20 mouse cellular contexts compared by ENCODE assay signal in the genomic region with DNA sequence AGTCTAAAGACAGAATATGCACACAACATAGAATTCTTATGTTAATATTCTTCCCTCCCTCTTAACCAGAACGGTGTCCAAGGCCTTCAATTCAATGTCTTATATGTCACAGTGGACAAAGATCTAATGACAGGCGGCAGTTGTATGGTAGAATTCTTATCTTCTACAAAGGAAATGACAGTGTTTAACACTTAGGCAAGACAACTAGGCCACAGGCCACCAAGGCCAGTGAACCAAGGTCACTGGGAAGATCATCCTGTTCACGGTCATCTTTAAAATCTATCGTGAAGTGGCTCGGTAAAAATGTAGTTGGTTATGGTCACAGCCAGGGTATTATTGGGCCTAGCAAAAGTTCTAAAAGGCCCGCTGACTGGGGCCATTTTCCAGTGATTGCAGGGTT. TPM values are rescaled to one million over a fixed set of nuclear protein-coding genes. Genes with fewer than 3 reads are reported as not detected.
DNase-seq lines count a peak whose midpoint lies in the region; ATAC-seq and TF ChIP-seq lines count a peak whose summit lies in the region.
"Had no signal": no experiment of that assay in that cellular context is flagged by ENCODE, and none has a peak within 500 bp of the region (broad histone marks: within the 10 kb centered on the region; RNA-seq: fewer than 3 reads in every experiment).

TSS of gene 1700013F07Rik (plus strand) at position 200 of the 400 bp plus-strand sequence.

- TF ChIP-seq POLR2A in spleen, adult 2 months (IDR thresholded peaks at IDR 0.05; ENCODE audit: low read depth, low read length) = no peak

- no peak for TF ChIP-seq CTCF in spleen, adult 2 months (IDR thresholded peaks at IDR 0.05; ENCODE audit: extremely low read depth, insufficient read depth, insufficient read length, insufficient replicate concordance)

- peaks cover 11% of the 10 kb centered on the region for H3K27me3 ChIP-seq in heart, embryonic 16.5 days (ENCODE audit: control insufficient read depth, insufficient read depth, low read length)
- H3K27me3 ChIP-seq in spleen, adult 2 months (ENCODE audit: control insufficient read depth, insufficient read depth, low read length) = peaks cover 5% of the 10 kb centered on the region; the same call in 1 of the 2 replicates

- ATAC-seq in heart, embryonic 16.5 days (replicated peaks; ENCODE audit: extremely low read depth, insufficient read depth, low FRiP score) = no peak

- no peaks in the 10 kb centered on the region for H3K9me3 ChIP-seq in heart, embryonic 16.5 days (replicated peaks; ENCODE audit: control insufficient read depth, low read length)
- H3K9me3 ChIP-seq: embryonic facial prominence, embryonic 13.5 days; heart, embryonic 12.5 days; kidney, embryonic 15.5 days; liver, embryonic 13.5 days had no signal

- no peaks in the 10 kb centered on the region for H3K36me3 ChIP-seq in heart, embryonic 16.5 days (ENCODE audit: control insufficient read depth, insufficient read depth)
- no peaks in the 10 kb centered on the region for H3K36me3 ChIP-seq in spleen, adult 2 months (ENCODE audit: control insufficient read depth, insufficient read depth, low read length)
- H3K36me3 ChIP-seq: embryonic facial prominence, embryonic 13.5 days; heart, embryonic 12.5 days; kidney, embryonic 15.5 days; liver, embryonic 13.5 days had no signal

- DNase-seq in adrenal gland, adult (ENCODE audit: inconsistent age in 2 of 2, low spot score in 1 of 2) = peak; percentile 39 to 67
- no peak for DNase-seq in adrenal gland, postnatal 4 days (ENCODE audit: low spot score in 2 of 2)
- no peak for DNase-seq in heart, adult 8-10 months (ENCODE audit: low spot score)
- DNase-seq in spleen, adult 2 months (ENCODE audit: low read depth in 1 of 2, low spot score in 2 of 2) = no peak
- no peak for DNase-seq in spleen, postnatal 4 days (ENCODE audit: low spot score in 2 of 2)
- no peak for DNase-seq in thymus, postnatal 0 days (ENCODE audit: low spot score)
- no peak for DNase-seq in urinary bladder, postnatal 36 days (ENCODE audit: low spot score in 2 of 2)
- DNase-seq: cerebellum, adult 9-10 months; gastrocnemius, postnatal 14 days; layer of hippocampus, postnatal 36 days; left cerebral cortex, postnatal 4 days; liver, embryonic 13.5 days; right cerebral cortex, postnatal 14 days; thymus, postnatal 14 days had no signal

- H3K4me3 ChIP-seq in heart, embryonic 16.5 days (ENCODE audit: low read length) = no peak within 1 kb of the TSS
- no peak within 1 kb of the TSS for H3K4me3 ChIP-seq in spleen, adult 2 months (ENCODE audit: extremely low read depth, insufficient read depth, insufficient read length)
- H3K4me3 ChIP-seq: embryonic facial prominence, embryonic 13.5 days; heart, embryonic 12.5 days; kidney, embryonic 15.5 days; liver, embryonic 13.5 days had no signal

- 0 out of 2 replicates have a peak within 1 kb of the TSS, but pooled peaks have one; percentile 0 for H3K4me2 ChIP-seq in heart, embryonic 16.5 days (ENCODE audit: low read depth, low read length)
- H3K4me2 ChIP-seq: embryonic facial prominence, embryonic 13.5 days; heart, embryonic 12.5 days; kidney, embryonic 15.5 days; liver, embryonic 13.5 days; midbrain, embryonic 11.5 days had no signal

- peak within 1 kb of the TSS; percentile 14; the same call in 1 of the 2 replicates for H3K27ac ChIP-seq in heart, embryonic 16.5 days (ENCODE audit: low read length)
- H3K27ac ChIP-seq in spleen, adult 2 months (ENCODE audit: insufficient read depth, low read length) = peak within 1 kb of the TSS; percentile 21; the same call in 1 of the 2 replicates
- H3K27ac ChIP-seq: embryonic facial prominence, embryonic 13.5 days; kidney, embryonic 15.5 days; liver, embryonic 13.5 days had no signal

- H3K4me1 ChIP-seq in heart, embryonic 16.5 days (ENCODE audit: control insufficient read depth, insufficient read depth, low read length) = peaks cover 22% of the 10 kb centered on the region
- H3K4me1 ChIP-seq in spleen, adult 2 months (ENCODE audit: control insufficient read depth, insufficient read depth, insufficient read length) = peaks cover 4% of the 10 kb centered on the region

- no peak within 1 kb of the TSS for H3K9ac ChIP-seq in heart, embryonic 16.5 days (ENCODE audit: low read length)
- H3K9ac ChIP-seq: embryonic facial prominence, embryonic 13.5 days; heart, embryonic 12.5 days; kidney, embryonic 15.5 days; liver, embryonic 13.5 days had no signal

- 82% methylated on average over 6 of the region's 6 CpGs for WGBS in heart, embryonic 16.5 days
- 87% methylated on average over 6 of the region's 6 CpGs for WGBS in spleen, adult 2 months

RNA-seq across cellular contexts. Expression of gene 1700013F07Rik, which starts in this region (rescaled TPM):
- total RNA-seq in adrenal gland, postnatal 4 days (2021) = not detected
- polyA plus RNA-seq in heart, embryonic 16.5 days (2015; fragmentation: Nextera tagmentation; extraction: Ambion mirVana) = 0.41 and 0.46 TPM in 2 replicates
- not detected for total RNA-seq in heart, adult 8-10 months (2022)
- not detected in 2 replicates for polyA plus RNA-seq in spleen, adult 2 months (2012; rRNA removed)
- polyA plus RNA-seq in thymus, postnatal 0 days (2015; fragmentation: Nextera tagmentation; extraction: Ambion mirVana) = 0.22 TPM in 1 of 2 replicates, not detected in the other
- total RNA-seq: gastrocnemius, postnatal 14 days; MEL had no signal
- polyA plus RNA-seq: embryonic facial prominence, embryonic 13.5 days; heart, embryonic 12.5 days; kidney, embryonic 15.5 days; liver, embryonic 13.5 days had no signal

Comparison
In these comparisons a context has a peak if more than half of its experiments do, and no peak if none do; other contexts are left out.
1. DNase-seq: peak in adrenal gland, adult (2 of 2); none in adrenal gland, postnatal 4 days (0 of 2), heart, adult 8-10 months (single experiment), spleen, adult 2 months (0 of 2), spleen, postnatal 4 days (0 of 2), thymus, postnatal 0 days (single experiment) and urinary bladder, postnatal 36 days (0 of 2).